Mouse (Mus musculus) yolk sac, embryonic 10.5 days (tissue): ENCODE measurements around the gene Cyp2w1.

Source experiments
- DNase-seq: peaks from one replicate; pipeline ENCODE4 v3.0.0-alpha.2; 2017; ENCODE audit warnings: low spot score

The Cyp2w1 gene

GRCm38 (mm10) chr5:139405478-139405877, 53.1 kb downstream of the Cyp2w1 start:
- no peak for DNase-seq

GRCm38 (mm10) chr5:139405953-139406352, 53.5 kb downstream of the Cyp2w1 start:
- no peak for DNase-seq
